Mouse (Mus musculus) thymus, adult 2 months (tissue): ENCODE data around the gene Gna13.

ENCODE experiments used
- CTCF ChIP-seq: fragments of 200-500 bp; IDR thresholded peaks from 2 replicates; pipeline ENCODE4 v1.5.1; 2012; ENCODE audit warnings: mild to moderate bottlenecking, control low read depth, low read length, moderate library complexity, borderline replicate concordance; ENCODE audit not compliant: control insufficient read depth, poor library complexity, insufficient read depth; ENCODE audit errors: extremely low read depth
- POLR2A ChIP-seq: fragments of 200-500 bp; IDR thresholded peaks from 2 replicates; pipeline ENCODE4 v1.6.1; 2012; ENCODE audit warnings: mild to moderate bottlenecking, low read length, control low read depth, moderate library complexity; ENCODE audit not compliant: control insufficient read depth, poor library complexity, insufficient read depth; ENCODE audit errors: extremely low read depth

- TF ChIP-seq CTCF, result no peak
- no peak for TF ChIP-seq POLR2A
These were observed 43.8 kb downstream of the Gna13 start for GRCm38 (mm10) chr11:109406431-109406830.
